Mouse (Mus musculus) kidney, embryonic 16.5 days (tissue): ENCODE measurements around the gene Tbx2. TPM values are rescaled to one million over a fixed set of nuclear protein-coding genes. Genes with fewer than 3 reads are reported as not detected.

Experiments
- ATAC-seq: fragments of 200-750 bp; cut with Nextera tagmentation; 2 replicates; pipeline ENCODE4 v1.8.0; 2017; ENCODE audit warnings: moderate TSS enrichment; ENCODE audit not compliant: low FRiP score, low TSS enrichment
- H3K27ac ChIP-seq: fragments of 300-500 bp; sonication (generic); 2 replicates; pipeline ENCODE4 v1.5.1; 2014; ENCODE audit warnings: low read length
- H3K27me3 ChIP-seq: fragments of 300-500 bp; sonication (generic); 2 replicates; pipeline ENCODE4 v1.6.1; 2014; ENCODE audit warnings: low read length, control low read depth, mixed read lengths; ENCODE audit not compliant: insufficient read depth
- H3K36me3 ChIP-seq: fragments of 300-500 bp; sonication (generic); 2 replicates; pipeline ENCODE4 v1.6.1; 2014; ENCODE audit warnings: low read length, control low read depth, mixed read lengths; ENCODE audit not compliant: insufficient read depth
- H3K4me1 ChIP-seq: fragments of 300-500 bp; sonication (generic); 2 replicates; pipeline ENCODE4 v1.6.1; 2014; ENCODE audit warnings: low read length, control low read depth, mixed read lengths; ENCODE audit not compliant: insufficient read depth
- H3K4me2 ChIP-seq: fragments of 300-500 bp; sonication (generic); replicated peaks from 2 replicates; pipeline ENCODE4 v1.6.1; 2014; ENCODE audit warnings: low read depth, low read length
- H3K4me3 ChIP-seq: fragments of 300-500 bp; sonication (generic); 2 replicates; pipeline ENCODE4 v1.5.1; 2014; ENCODE audit warnings: mild to moderate bottlenecking, low read length
- H3K9ac ChIP-seq: fragments of 300-500 bp; sonication (generic); replicated peaks from 2 replicates; pipeline ENCODE4 v1.6.1; 2014; ENCODE audit warnings: low read length
- H3K9me3 ChIP-seq: fragments of 300-500 bp; sonication (generic); 2 replicates; pipeline ENCODE4 v1.6.1; 2016; ENCODE audit warnings: low read length, control low read depth
- WGBS: fragments of 180-500 bp; shearing (Covaris S2); extraction: QIAGEN DNeasy Blood & Tissue Kit; methylation state at CpG from one replicate; pipeline ENCODE4 v1.1.7; 2014; 5-methylcytosine and 5-hydroxymethylcytosine counted together
- polyA plus RNA-seq: library from polyadenylated mRNA; unstranded; fragments of >200 nt; fragmentation: Nextera tagmentation; extraction: Ambion mirVana; gene quantifications from 2 replicates; pipeline ENCODE4 v1.2.1, GENCODE M21; 2015

Tbx2 gene
- polyA plus RNA-seq, 1 experiment from 2014 or later = 10.3 TPM

DNA sequence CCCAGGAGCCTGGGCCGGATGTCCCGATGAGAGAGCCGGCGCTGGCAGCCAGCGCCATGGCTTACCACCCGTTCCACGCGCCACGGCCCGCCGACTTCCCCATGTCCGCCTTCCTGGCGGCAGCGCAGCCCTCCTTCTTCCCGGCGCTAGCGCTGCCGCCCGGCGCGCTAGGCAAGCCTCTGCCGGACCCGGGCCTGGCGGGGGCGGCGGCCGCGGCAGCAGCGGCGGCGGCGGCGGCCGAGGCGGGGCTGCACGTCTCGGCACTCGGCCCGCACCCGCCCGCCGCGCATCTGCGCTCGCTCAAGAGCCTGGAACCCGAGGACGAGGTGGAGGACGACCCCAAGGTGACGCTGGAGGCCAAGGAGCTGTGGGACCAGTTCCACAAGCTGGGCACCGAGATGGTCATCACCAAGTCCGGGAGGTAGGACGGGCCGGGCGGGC, 750 bp downstream of the Tbx2 start:
- no peaks in the 10 kb centered on the region for H3K9me3 ChIP-seq
- no peak for ATAC-seq
- H3K4me1 ChIP-seq = peaks cover 35% of the 10 kb centered on the region
- H3K9ac ChIP-seq = peak overlapping the region; percentile 94
- peaks cover 43% of the 10 kb centered on the region for H3K27me3 ChIP-seq
- peak overlapping the region; percentile 74 for H3K4me3 ChIP-seq
- H3K36me3 ChIP-seq = peaks cover 6% of the 10 kb centered on the region; the same call in 1 of the 2 replicates
- peak overlapping the region; percentile 94 for H3K27ac ChIP-seq
- peak overlapping the region; percentile 79 for H3K4me2 ChIP-seq
- WGBS = under 1% methylated on average over 27 of the region's 54 CpGs

DNA sequence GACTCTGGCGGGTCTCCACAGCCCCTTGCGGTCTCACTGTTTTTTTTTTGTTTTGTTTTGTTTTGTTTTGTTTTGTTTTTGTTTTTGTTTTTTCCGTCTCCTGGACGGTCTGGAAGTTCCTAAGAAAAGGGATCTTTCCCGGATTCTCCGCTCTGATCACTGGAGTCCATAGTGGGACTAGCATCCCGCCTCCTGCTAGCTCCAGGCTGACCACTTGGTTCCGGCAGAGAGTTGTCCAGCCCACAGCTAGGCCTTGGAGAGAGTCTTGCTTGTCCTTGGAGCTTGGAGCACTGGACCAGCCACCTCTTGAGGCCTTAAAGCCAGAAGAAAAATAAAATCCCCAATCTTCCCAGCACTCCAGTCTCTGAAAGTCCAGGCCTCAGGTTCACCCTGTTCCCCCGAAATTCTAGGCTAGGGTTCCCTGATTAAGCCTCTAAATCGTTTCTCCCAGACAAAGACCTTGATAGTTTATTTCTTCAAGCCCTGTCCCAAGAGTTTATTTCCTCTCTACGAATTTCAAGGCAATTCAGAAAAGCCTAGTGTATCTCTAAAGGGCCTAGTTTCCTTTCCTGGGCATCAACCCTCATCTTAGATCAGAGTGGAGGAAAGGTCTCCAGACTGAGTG, 1.5 kb downstream of the Tbx2 start:
- no peak for ATAC-seq
- 5% methylated on average over 11 of the region's 11 CpGs for WGBS
- H3K27me3 ChIP-seq = peaks cover 44% of the 10 kb centered on the region
- H3K4me2 ChIP-seq = peak overlapping the region; percentile 79
- H3K4me1 ChIP-seq = peaks cover 30% of the 10 kb centered on the region
- peak overlapping the region; percentile 94 for H3K27ac ChIP-seq
- peaks cover 6% of the 10 kb centered on the region; the same call in 1 of the 2 replicates for H3K36me3 ChIP-seq
- peak overlapping the region; percentile 94 for H3K9ac ChIP-seq
- peak overlapping the region; percentile 74 for H3K4me3 ChIP-seq
- H3K9me3 ChIP-seq = no peaks in the 10 kb centered on the region

- H3K36me3 ChIP-seq = peaks cover 6% of the 10 kb centered on the region; the same call in 1 of the 2 replicates
- H3K9me3 ChIP-seq = no peaks in the 10 kb centered on the region
- H3K27me3 ChIP-seq = peaks cover 47% of the 10 kb centered on the region
- peaks cover 26% of the 10 kb centered on the region for H3K4me1 ChIP-seq
- ATAC-seq = no peak
- H3K4me2 ChIP-seq = peak overlapping the region; percentile 79
- H3K27ac ChIP-seq = peak overlapping the region; percentile 94
- 8% methylated on average over 17 of the region's 17 CpGs for WGBS
- H3K9ac ChIP-seq = peak overlapping the region; percentile 94
- peak overlapping the region; percentile 74 for H3K4me3 ChIP-seq
Observed at GRCm38 (mm10) chr11:85834386-85834931, 2.1 kb downstream of the Tbx2 start.

- H3K4me3 ChIP-seq = peak overlapping the region; percentile 74
- H3K4me1 ChIP-seq = peaks cover 25% of the 10 kb centered on the region
- ATAC-seq = no peak
- peaks cover 6% of the 10 kb centered on the region; the same call in 1 of the 2 replicates for H3K36me3 ChIP-seq
- H3K27me3 ChIP-seq = peaks cover 54% of the 10 kb centered on the region
- peak overlapping the region; percentile 79 for H3K4me2 ChIP-seq
- H3K27ac ChIP-seq = peak overlapping the region; percentile 94
- peak overlapping the region; percentile 94 for H3K9ac ChIP-seq
- no peaks in the 10 kb centered on the region for H3K9me3 ChIP-seq
- WGBS = 14% methylated on average over 9 of the region's 9 CpGs
Observed at GRCm38 (mm10) chr11:85835001-85835752, 2.8 kb downstream of the Tbx2 start.

- peak overlapping the region; percentile 94 for H3K27ac ChIP-seq
- no peaks in the 10 kb centered on the region for H3K9me3 ChIP-seq
- ATAC-seq = no peak
- H3K27me3 ChIP-seq = peaks cover 61% of the 10 kb centered on the region
- peaks cover 6% of the 10 kb centered on the region; the same call in 1 of the 2 replicates for H3K36me3 ChIP-seq
- H3K4me1 ChIP-seq = peaks cover 22% of the 10 kb centered on the region; the same call in 1 of the 2 replicates
- peak overlapping the region; percentile 79 for H3K4me2 ChIP-seq
- peak overlapping the region; percentile 74 for H3K4me3 ChIP-seq
- WGBS = 9% methylated on average over 16 of the region's 16 CpGs
- peak overlapping the region; percentile 94 for H3K9ac ChIP-seq
Observed at GRCm38 (mm10) chr11:85835753-85836522, 3.6 kb downstream of the Tbx2 start.

- H3K4me1 ChIP-seq = peaks cover 26% of the 10 kb centered on the region
- H3K4me2 ChIP-seq = peak overlapping the region; percentile 79
- H3K9me3 ChIP-seq = no peaks in the 10 kb centered on the region
- peak overlapping the region; percentile 94 for H3K27ac ChIP-seq
- peak overlapping the region; percentile 94 for H3K9ac ChIP-seq
- peaks cover 6% of the 10 kb centered on the region; the same call in 1 of the 2 replicates for H3K36me3 ChIP-seq
- H3K27me3 ChIP-seq = peaks cover 62% of the 10 kb centered on the region
- WGBS = 5% methylated on average over 32 of the region's 32 CpGs
- ATAC-seq = no peak
- peak overlapping the region; percentile 74 for H3K4me3 ChIP-seq
Observed at GRCm38 (mm10) chr11:85836523-85837290, 4.4 kb downstream of the Tbx2 start.

DNA sequence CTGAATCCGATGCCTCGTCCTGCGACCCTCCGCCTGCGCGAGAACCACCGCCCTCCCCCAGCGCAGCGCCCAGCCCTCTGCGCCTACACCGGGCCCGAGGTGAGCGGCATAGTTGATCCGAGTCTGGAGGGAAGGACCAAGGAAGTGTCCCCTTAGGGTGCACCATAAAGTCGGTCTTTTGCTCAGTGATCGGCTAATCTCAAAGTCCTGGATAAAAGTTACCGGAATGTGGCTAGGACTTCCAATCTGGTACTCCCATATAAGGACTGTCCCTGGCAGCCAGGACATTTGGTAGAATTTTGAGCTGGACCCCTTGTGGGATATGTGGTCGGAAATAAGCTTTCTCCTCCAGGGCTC, 4.9 kb downstream of the Tbx2 start:
- no peak for ATAC-seq
- Histone ChIP-seq H3K9me3 (no peaks in the 10 kb centered on the region), H3K4me3 (peak overlapping the region; percentile 74), H3K27ac (peak overlapping the region; percentile 94), H3K27me3 (peaks cover 64% of the 10 kb centered on the region), H3K36me3 (peaks cover 6% of the 10 kb centered on the region; the same call in 1 of the 2 replicates), H3K9ac (peak overlapping the region; percentile 94), H3K4me1 (peaks cover 30% of the 10 kb centered on the region), H3K4me2 (peak overlapping the region; percentile 79)
- WGBS = 2% methylated on average over 18 of the region's 18 CpGs

- H3K4me2 ChIP-seq = peak overlapping the region; percentile 79
- peak overlapping the region; percentile 74 for H3K4me3 ChIP-seq
- H3K4me1 ChIP-seq = peaks cover 34% of the 10 kb centered on the region
- 5% methylated on average over 66 of the region's 67 CpGs for WGBS
- H3K9ac ChIP-seq = peak overlapping the region; percentile 94
- H3K27ac ChIP-seq = peak overlapping the region; percentile 94
- ATAC-seq = no peak
- H3K27me3 ChIP-seq = peaks cover 67% of the 10 kb centered on the region
- H3K9me3 ChIP-seq = no peaks in the 10 kb centered on the region
- H3K36me3 ChIP-seq = peaks cover 6% of the 10 kb centered on the region; the same call in 1 of the 2 replicates
Observed at GRCm38 (mm10) chr11:85837648-85838423, 5.5 kb downstream of the Tbx2 start.
